Mouse (Mus musculus): Measurements from ENCODE around the gene Vmn1r175. TPM values are rescaled to one million over a fixed set of nuclear protein-coding genes. Genes with fewer than 3 reads are reported as not detected.
"Not testable (repeated sequence)": the region's sequence is repeated elsewhere in the genome, so short reads cannot be mapped to it uniquely, and the experiment has no call there.

Gene Vmn1r175
- total RNA-seq (2017): not detected in 2 replicates

GRCm38 (mm10) chr7:23810543-23810942 is at the start of gene Vmn1r175:
Vmn1r175 (minus strand) TSS chr7:23810643.
- not testable (repeated sequence) for ATAC-seq (replicated peaks; ENCODE audit: low read depth, poor library complexity, severe bottlenecking)

DNA sequence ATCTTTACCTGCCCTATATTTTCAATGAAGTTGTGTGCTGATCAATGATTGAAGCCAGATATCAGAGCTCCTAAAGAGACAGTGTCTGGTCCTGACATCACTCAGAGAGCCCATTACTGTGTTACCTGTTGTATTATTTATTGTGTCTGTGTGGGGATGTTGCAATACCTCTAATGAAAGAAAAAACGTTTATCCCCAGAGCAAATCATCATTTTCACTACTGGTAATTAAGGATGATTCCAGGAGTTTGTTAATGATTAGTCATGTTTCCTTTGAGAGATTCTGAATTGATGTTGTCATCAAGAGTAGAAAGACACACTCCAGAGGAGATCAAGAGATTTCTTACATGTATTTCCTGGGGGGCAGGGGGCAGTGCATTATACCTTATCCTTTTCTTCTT is 26.8 kb upstream of the Vmn1r175 start, which contains the start of gene Vmn1r176:
Vmn1r176 (minus strand) TSS at position 101 of the 400 bp plus-strand sequence.
- not testable (repeated sequence) for ATAC-seq (replicated peaks; ENCODE audit: low read depth, poor library complexity, severe bottlenecking)

- no peak for ATAC-seq (replicated peaks; ENCODE audit: low read depth, poor library complexity, severe bottlenecking)
Measured at GRCm38 (mm10) chr7:23784526-23784925, 25.9 kb downstream of the Vmn1r175 start.

Other genes with a start within 250 kb of the Vmn1r175 start
- not detected in 2 replicates for gene Vmn1r169, start 235.1 kb downstream of the Vmn1r175 start, total RNA-seq (2017)
- gene Vmn1r170, start 204.5 kb downstream of the Vmn1r175 start, total RNA-seq (2017): not detected in 2 replicates
- gene Vmn1r171, start 179.9 kb downstream of the Vmn1r175 start, total RNA-seq (2017): not detected in 2 replicates
- not detected in 2 replicates for gene Vmn1r172, start 152.3 kb downstream of the Vmn1r175 start, total RNA-seq (2017)
- not detected in 2 replicates for gene Vmn1r173, start 109.9 kb downstream of the Vmn1r175 start, total RNA-seq (2017)
- not detected in 2 replicates for gene Vmn1r174, start 58.4 kb downstream of the Vmn1r175 start, total RNA-seq (2017)
- not detected in 2 replicates for gene Vmn1r176, start 26.7 kb upstream of the Vmn1r175 start, total RNA-seq (2017)
- not detected in 2 replicates for gene Vmn1r177, start 55.8 kb upstream of the Vmn1r175 start, total RNA-seq (2017)
- not detected in 2 replicates for gene Vmn1r178, start 81.4 kb upstream of the Vmn1r175 start, total RNA-seq (2017)
- not detected in 2 replicates for gene Vmn1r179, start 116.3 kb upstream of the Vmn1r175 start, total RNA-seq (2017)
- gene Vmn1r180, start 140.0 kb upstream of the Vmn1r175 start, total RNA-seq (2017): not detected in 2 replicates
- gene Vmn1r181, start 164.0 kb upstream of the Vmn1r175 start, total RNA-seq (2017): not detected in 2 replicates
- gene V1rd19, start 191.0 kb upstream of the Vmn1r175 start, total RNA-seq (2017): not detected in 2 replicates
- not detected in 2 replicates for gene Vmn1r183, start 242.6 kb upstream of the Vmn1r175 start, total RNA-seq (2017)

All from common myeloid progenitor, adult 5-6 weeks (primary cell).